Mouse (Mus musculus): ENCODE measurements around the gene Kalrn. TPM values are rescaled to one million over a fixed set of nuclear protein-coding genes. Genes with fewer than 3 reads are reported as not detected.

Kalrn gene
- total RNA-seq, 2 experiments from 2014 or later, result 6.1 to 17.5 TPM

DNA sequence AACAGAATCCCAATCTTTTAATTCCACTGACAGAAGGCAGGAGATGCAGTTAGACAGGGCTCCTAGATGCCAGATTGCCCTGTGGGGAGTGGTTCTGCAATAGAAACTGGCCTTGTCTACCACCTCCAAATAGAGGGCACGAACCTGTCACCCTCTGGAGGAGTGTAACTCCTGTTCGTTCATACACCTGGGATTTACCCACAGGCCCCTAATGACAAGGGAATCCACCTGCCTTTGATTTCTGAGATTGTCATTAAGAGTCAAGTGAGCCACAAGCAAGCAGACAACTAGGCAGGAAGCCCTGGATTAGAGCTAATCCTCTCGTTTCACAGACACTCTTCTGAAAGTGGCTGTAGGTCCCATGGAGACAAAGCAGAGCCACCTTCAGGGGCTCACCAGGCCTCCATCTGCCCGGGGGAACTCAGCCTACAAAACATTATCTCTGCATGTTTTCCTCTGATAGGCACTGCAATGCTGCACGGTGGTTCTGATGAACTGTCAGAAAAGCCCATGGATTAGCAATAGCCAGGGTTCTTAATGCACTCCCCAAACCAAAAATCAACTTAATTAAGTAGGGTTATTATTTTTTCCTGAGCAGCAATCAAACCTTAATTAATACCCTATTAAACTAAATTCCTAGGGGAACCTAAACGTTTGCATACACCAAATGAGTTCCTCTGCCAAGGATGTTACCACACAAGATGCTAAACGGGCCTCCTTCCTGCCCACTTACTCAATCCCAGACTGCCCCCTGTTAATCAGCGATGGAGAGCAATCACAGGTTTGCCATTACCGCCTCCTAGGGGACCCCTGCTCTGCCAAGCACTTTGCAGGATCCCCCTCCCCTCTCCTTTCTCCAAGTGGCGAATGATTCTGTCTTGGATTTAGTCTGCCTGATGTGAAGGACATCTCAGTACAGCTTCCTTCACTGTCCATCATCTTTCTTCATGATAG lies 312.1 kb downstream of the Kalrn start:
- no peak for DNase-seq

- no peak for DNase-seq
Measured at GRCm38 (mm10) chr16:34254646-34255022, 318.7 kb downstream of the Kalrn start.

- no peak for DNase-seq
Measured at GRCm38 (mm10) chr16:34254002-34254645, 319.2 kb downstream of the Kalrn start.

DNA sequence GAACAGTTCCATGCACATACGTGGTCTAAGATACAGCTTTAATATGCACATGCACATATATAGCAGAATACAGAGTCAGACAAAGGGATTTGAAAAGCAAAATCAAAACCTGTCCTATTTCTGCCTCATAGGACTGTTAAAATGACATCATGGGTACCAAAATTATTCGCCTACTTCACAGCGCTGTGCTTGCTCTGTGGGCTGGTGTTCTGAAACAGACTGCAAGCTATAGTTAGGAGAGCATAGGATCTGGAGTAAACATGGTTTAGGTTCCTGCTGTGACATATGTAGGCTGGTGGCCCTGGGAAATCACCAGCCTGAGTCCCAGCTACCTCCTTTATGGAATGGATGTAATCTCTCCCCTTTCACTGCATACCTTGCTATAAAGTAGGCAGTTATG lies 320.7 kb downstream of the Kalrn start:
- no peak for DNase-seq

DNA sequence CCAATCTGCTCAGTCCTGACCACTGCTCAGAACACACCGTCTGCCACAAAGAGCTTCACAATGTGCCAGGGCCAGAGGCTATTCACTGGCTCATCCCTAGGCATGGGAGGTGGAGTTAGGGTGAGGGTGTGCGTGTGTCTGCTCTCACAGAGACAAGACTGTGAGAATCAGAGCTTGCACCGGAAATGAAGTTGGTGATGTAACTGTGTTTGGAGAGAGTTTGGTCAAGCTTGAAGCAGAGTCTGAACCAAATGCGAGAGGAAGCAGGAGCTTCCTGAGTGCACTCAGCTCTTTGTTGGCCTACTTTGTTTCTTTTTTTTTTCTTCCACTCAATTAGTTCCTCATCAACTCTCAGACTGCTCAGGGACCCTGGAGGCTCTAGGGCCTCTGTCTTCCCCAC lies 325.1 kb downstream of the Kalrn start:
- no peak for DNase-seq

DNA sequence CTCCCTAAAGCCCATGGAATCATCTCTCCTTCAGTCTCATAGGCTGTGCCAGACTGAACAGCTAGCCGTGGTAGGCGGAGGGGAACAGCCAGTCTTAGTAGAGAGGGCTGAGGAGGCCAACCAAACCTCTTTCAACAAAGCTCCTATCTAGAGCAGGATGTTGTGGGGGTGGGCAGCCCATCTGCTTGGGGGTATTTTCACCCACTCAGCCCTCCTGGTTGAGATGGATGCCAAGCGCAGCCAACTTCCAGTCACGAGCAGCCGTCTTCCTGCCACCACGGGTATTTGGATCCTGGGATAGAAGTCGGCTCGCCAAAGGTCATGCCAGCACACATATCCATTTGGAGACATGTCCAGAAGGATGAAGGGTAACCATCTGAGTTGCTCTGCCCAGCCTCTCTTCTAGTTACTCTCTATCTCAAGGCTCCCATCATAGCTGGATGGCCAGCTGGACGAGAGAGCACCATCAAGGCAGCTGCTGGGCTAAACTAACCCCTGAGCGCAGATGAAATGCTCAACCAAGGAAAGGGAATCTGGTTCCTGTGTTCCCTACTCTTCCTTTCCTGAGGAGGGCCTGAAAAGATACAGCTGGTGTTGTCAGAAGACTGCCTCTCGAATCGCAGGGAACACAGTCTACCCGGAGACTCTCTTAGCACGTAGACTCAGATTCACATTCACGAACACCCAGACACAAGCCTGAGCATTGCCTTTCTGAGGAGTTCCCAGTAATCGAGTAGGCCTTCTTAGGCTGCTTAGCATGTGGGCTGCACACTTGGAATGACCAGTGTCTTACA lies 331.2 kb downstream of the Kalrn start:
- no peak for DNase-seq

DNA sequence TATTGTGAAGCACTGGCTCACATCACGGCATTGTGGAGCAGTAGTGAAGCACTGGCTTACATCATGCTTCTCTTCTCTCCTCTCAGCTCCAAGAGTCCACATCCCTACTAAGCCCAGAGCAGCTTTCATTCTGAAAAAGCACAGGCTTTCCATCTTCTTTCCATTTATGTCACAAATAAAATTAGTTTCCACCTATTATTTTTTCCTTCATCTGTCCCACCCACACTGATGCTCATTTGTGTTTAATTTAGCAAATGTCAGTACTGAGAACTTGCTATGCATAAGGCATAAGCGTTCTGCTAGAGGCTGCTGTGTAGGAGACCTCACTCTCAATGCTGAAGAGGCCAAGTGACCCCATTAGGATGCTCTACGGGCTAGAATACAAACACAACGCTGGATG lies 333.7 kb downstream of the Kalrn start:
- no peak for DNase-seq

GRCm38 (mm10) chr16:34236898-34237611 lies 336.3 kb downstream of the Kalrn start:
- DNase-seq, result no peak

GRCm38 (mm10) chr16:34235086-34235485 lies 338.2 kb downstream of the Kalrn start:
- no peak for DNase-seq

GRCm38 (mm10) chr16:34231952-34232351 lies 341.4 kb downstream of the Kalrn start:
- no peak for DNase-seq

GRCm38 (mm10) chr16:34231146-34231545 lies 342.2 kb downstream of the Kalrn start:
- DNase-seq, result no peak

DNA sequence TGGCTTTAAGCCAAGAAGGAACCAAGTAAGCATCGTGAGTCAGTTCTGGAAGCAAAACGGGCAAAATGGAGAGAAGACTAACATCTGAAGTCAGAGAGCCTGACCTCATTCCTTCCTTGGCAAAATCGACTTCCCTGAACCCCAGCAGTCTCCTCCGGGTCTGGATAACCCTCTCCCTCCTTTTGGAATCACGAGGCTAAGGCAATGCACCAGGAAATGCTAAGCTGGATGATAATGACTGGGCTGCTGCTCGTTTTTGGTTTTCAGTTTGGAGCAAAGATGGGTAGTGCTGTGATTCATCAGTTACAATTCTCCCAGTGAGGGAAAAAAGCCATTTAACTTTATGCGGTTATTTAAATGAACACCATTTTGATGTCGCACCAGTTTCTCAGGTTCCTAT lies 344.0 kb downstream of the Kalrn start:
- DNase-seq, result no peak

DNA sequence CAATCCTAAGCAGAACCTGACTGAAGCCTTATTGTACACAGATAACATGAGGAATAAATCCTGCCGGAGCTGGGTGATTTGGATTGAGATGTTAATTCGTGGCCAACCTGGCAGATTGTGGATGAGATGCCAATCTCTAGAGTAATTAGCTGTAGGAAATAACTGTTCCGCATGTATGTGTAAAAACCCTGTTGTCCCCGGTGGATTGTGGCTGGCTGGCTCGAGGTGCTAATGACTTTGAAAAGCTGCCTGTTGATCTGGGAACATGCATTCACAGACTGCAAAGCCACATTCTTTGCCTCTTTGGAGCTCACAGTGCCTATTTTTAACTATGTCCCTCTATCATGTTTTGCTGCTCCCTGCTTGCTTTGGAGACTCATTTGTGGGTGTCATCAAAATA lies 344.7 kb downstream of the Kalrn start:
- DNase-seq, result no peak

DNA sequence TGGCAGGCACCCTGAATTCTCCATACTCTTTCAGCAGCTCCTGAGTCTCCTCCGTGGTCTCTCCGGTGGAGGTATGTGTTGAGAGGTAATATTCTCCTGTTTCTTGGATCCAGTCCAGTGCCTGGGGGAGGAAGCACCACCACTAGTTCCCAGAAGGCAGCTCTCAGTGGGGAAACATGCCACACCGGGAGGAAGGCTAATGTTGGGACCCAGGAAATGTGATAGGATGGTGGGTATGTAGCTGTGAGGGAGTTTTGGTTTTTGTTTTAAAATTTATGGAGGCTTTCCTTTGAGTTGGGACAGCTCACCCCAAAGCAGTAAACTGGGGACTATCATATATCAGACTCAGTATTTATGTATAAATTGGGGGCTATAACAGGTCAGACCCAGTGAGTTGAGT lies 361.2 kb downstream of the Kalrn start:
- DNase-seq, result no peak

DNA sequence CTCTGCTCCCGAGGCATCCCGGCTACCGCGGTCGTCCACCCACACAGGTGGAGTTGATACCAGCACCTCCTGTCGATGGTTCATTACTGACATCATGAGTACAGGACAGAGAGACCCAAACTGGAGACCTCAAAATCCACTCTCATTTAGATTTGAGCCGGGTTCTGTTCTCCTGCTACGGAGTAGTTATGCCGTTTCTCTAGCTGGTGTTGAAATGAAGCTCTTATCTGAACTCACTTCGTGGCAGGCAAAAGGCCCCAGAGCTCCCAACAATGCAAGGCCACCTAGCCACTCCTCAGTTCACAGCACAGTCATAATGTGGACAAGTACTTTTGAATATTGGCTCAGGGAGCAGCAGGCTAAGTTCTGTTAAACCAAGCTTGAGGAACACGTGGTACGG lies 362.1 kb downstream of the Kalrn start:
- DNase-seq, result no peak

DNA sequence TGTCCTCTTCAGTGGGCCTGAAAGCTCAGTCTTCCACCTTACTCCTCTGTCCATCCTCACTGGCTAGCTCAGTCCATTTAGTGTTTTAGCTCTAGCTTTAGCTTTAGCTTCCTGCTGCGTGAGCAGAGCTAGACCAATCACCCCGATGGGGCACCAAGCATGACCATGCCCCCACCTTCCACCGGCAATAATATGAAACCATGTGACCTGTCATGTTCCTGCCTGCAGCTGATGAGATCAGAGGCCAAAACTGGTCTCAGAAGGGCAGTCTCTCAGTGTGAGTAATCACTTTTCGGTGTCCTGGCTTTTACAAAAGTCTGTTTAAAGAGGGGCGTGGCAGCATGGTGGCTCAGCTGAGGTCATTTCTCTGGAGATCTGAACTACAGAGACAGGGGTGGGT lies 364.6 kb downstream of the Kalrn start:
- no peak for DNase-seq

GRCm38 (mm10) chr16:34207972-34208371 lies 365.4 kb downstream of the Kalrn start:
- DNase-seq, result no peak

- DNase-seq, result no peak
Measured at GRCm38 (mm10) chr16:34204527-34205139, 368.7 kb downstream of the Kalrn start.

DNA sequence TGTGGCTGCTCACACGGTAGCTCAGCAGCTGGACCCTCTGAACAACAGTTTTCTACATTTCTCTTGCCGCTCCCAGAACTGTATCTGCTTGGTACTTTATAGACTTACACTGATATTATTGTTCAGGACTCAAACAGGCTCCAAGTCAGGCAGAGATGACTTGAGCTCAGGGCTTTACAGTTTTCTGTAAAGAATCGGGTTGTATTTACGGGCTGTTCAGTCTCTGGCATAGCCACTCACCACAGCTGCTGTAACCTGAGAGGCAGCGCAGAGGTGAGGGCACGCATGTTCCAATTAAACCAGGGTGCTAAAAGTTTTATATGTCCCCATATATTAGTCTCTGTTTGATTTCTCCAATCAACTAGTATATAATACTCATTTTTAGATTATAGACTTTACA lies 373.8 kb downstream of the Kalrn start:
- DNase-seq, result no peak

DNA sequence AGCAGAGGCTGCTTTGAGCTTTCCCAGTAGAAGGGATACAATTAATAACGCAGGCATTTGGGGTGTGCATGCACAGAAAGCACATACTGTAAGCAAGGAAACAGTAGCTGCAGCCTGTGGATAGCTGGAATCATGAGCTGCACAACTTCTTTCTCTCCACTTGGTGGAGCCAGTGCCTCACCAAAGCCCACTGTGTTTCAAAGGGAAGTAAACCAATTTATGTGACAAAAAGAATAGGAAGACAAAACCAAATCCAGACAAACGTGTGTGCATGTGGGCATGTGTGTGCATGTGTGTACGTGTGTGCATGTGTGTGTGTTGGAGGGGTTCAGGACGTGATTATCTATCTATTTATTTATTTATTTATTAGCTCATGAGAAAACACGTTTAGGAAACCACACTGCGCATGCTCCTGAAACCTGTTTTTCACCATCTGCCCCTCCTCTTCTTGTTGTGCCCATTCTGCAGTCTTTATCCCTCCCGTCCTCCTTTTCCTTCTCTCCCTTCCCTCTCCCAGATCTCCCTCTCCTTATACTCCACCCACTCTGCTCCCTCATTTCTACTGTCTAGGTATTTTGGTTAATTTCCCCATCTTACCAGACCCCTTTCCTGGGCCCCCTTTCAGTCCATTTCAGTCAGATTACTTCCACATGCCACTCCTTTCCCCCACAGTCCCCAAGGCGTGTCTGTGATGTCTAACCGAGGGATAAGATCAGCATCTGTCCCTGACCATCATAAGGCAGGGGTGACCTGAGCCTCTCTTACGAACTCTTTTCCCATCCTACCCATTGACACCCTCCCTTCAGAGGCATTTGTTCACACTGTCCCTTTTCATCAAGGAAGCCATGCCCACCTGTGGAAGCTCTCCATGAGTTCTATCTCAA lies 380.1 kb downstream of the Kalrn start:
- DNase-seq, result peak; percentile 26 to 41

GRCm38 (mm10) chr16:34184721-34185120 lies 388.6 kb downstream of the Kalrn start:
- DNase-seq, result peak in 1 of 2 experiments; percentile 29
